Mouse (Mus musculus): ENCODE measurements around the gene Fgfr2.

The Fgfr2 gene

GRCm38 (mm10) chr7:130866640-130867039, 2256.5 kb downstream of the Fgfr2 start:
- DNase-seq (ENCODE audit: low read depth, low spot score), result no peak

- DNase-seq (ENCODE audit: low read depth, low spot score), result peak; percentile 97
These were observed 2257.2 kb downstream of the Fgfr2 start, which contains the start of gene Plekha1 for GRCm38 (mm10) chr7:130865613-130866591. TSS of gene Plekha1 (plus strand) at chr7:130865756.

- DNase-seq (ENCODE audit: low read depth, low spot score), result no peak
These were observed 2258.4 kb downstream of the Fgfr2 start for GRCm38 (mm10) chr7:130864711-130865110.

- no peak for DNase-seq (ENCODE audit: low read depth, low spot score)
These were observed 2260.6 kb downstream of the Fgfr2 start for GRCm38 (mm10) chr7:130862501-130862900.

- no peak for DNase-seq (ENCODE audit: low read depth, low spot score)
These were observed 2262.4 kb downstream of the Fgfr2 start for GRCm38 (mm10) chr7:130860721-130861142.

- DNase-seq (ENCODE audit: low read depth, low spot score), result no peak
These were observed 2263.2 kb downstream of the Fgfr2 start for GRCm38 (mm10) chr7:130859926-130860325.

- DNase-seq (ENCODE audit: low read depth, low spot score), result no peak
These were observed 2265.2 kb downstream of the Fgfr2 start for GRCm38 (mm10) chr7:130857973-130858372.

- no peak for DNase-seq (ENCODE audit: low read depth, low spot score)
These were observed 2267.5 kb downstream of the Fgfr2 start for GRCm38 (mm10) chr7:130855681-130856080.

GRCm38 (mm10) chr7:130854684-130855292, 2268.4 kb downstream of the Fgfr2 start:
- no peak for DNase-seq (ENCODE audit: low read depth, low spot score)

GRCm38 (mm10) chr7:130847164-130847718, 2275.9 kb downstream of the Fgfr2 start:
- no peak for DNase-seq (ENCODE audit: low read depth, low spot score)

GRCm38 (mm10) chr7:130839380-130840100, 2283.6 kb downstream of the Fgfr2 start:
- no peak for DNase-seq (ENCODE audit: low read depth, low spot score)

- no peak for DNase-seq (ENCODE audit: low read depth, low spot score)
These were observed 2284.5 kb downstream of the Fgfr2 start for GRCm38 (mm10) chr7:130838658-130839025.

GRCm38 (mm10) chr7:130837941-130838657, 2285.1 kb downstream of the Fgfr2 start:
- no peak for DNase-seq (ENCODE audit: low read depth, low spot score)

- no peak for DNase-seq (ENCODE audit: low read depth, low spot score)
These were observed 2287.1 kb downstream of the Fgfr2 start for GRCm38 (mm10) chr7:130836066-130836465.

- peak; percentile 45 for DNase-seq (ENCODE audit: low read depth, low spot score)
These were observed 2287.9 kb downstream of the Fgfr2 start for GRCm38 (mm10) chr7:130834958-130835861.

GRCm38 (mm10) chr7:130834299-130834698, 2288.9 kb downstream of the Fgfr2 start:
- DNase-seq (ENCODE audit: low read depth, low spot score), result peak; percentile 95

- DNase-seq (ENCODE audit: low read depth, low spot score), result no peak
These were observed 2291.6 kb downstream of the Fgfr2 start for GRCm38 (mm10) chr7:130831586-130831985.

GRCm38 (mm10) chr7:130828475-130828874, 2294.7 kb downstream of the Fgfr2 start:
- DNase-seq (ENCODE audit: low read depth, low spot score), result no peak

- no peak for DNase-seq (ENCODE audit: low read depth, low spot score)
These were observed 2295.2 kb downstream of the Fgfr2 start for GRCm38 (mm10) chr7:130827844-130828403.

- peak; percentile 24 for DNase-seq (ENCODE audit: low read depth, low spot score)
These were observed 2295.7 kb downstream of the Fgfr2 start for GRCm38 (mm10) chr7:130827431-130827830.
